14 mouse cellular contexts compared by ENCODE assay signal in the genomic region with DNA sequence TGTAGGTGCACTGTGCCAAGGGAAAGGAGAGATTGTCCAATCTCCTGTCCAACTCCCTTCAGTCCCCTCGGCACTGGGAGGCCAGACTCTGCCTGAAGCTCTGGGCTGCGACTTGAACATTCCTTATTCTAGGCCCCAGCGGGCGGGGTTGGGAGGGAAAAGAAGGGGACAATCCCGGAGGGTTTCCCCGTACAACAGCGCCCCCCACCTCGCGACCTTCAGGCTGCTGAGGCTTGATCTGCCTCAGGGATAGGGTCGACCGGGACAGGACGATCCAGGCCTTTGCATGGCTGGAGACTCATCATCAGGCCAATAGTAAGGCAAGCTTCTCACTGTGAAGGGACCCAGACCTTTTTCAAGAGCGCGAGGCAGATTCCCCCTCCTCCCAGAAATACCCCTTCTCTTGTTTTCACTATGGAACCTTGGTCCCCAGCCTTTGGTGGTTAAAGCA. TPM values are rescaled to one million over a fixed set of nuclear protein-coding genes. Genes with fewer than 3 reads are reported as not detected.
DNase-seq lines count a peak whose midpoint lies in the region; ATAC-seq and TF ChIP-seq lines count a peak whose summit lies in the region.
"Had no signal": no experiment of that assay in that cellular context is flagged by ENCODE, and none has a peak within 500 bp of the region (broad histone marks: within the 10 kb centered on the region; RNA-seq: fewer than 3 reads in every experiment).

No protein-coding gene starts in this region.

- peaks cover 100% of the 10 kb centered on the region for H3K27me3 ChIP-seq in kidney, embryonic 16.5 days (ENCODE audit: insufficient read depth, low read length)
- H3K27me3 ChIP-seq in kidney, adult 2 months (replicated peaks; ENCODE audit: control insufficient read depth, insufficient read depth, low read length): peaks cover 15% of the 10 kb centered on the region; the same call in 1 of the 2 replicates
- H3K27me3 ChIP-seq in embryonic facial prominence, embryonic 13.5 days: peaks cover 93% of the 10 kb centered on the region
- peaks cover 70% of the 10 kb centered on the region for H3K27me3 ChIP-seq in limb, embryonic 14.5 days (ENCODE audit: control insufficient read depth, insufficient read depth, low read length)
- H3K27me3 ChIP-seq in liver, postnatal 0 days (ENCODE audit: insufficient read depth, low read length): peaks cover 98% of the 10 kb centered on the region

- H3K36me3 ChIP-seq in kidney, embryonic 16.5 days (ENCODE audit: insufficient read depth, low read length): no peaks in the 10 kb centered on the region
- no peaks in the 10 kb centered on the region for H3K36me3 ChIP-seq in kidney, adult 2 months (ENCODE audit: control insufficient read depth, insufficient read depth, low read length)
- H3K36me3 ChIP-seq in embryonic facial prominence, embryonic 13.5 days: 0 out of 2 replicates have a peak, but pooled peaks cover 3% of the 10 kb centered on the region
- peaks cover 8% of the 10 kb centered on the region; the same call in 1 of the 2 replicates for H3K36me3 ChIP-seq in limb, embryonic 14.5 days (ENCODE audit: control insufficient read depth, insufficient read depth, low read length)
- no peaks in the 10 kb centered on the region for H3K36me3 ChIP-seq in liver, postnatal 0 days (replicated peaks; ENCODE audit: insufficient read depth, low read length)
- H3K36me3 ChIP-seq: intestine, embryonic 15.5 days had no signal

- no peak for TF ChIP-seq CTCF in kidney, adult 2 months (conservative IDR thresholded peaks at IDR 0.05; ENCODE audit: insufficient read depth, insufficient read length, low read depth, low read length)
- TF ChIP-seq CTCF in liver, postnatal 0 days (IDR thresholded peaks at IDR 0.05; ENCODE audit: low read depth): no peak

- H3K4me3 ChIP-seq in kidney, embryonic 16.5 days (ENCODE audit: low read length): no peak overlapping the region
- H3K4me3 ChIP-seq in kidney, adult 2 months (ENCODE audit: insufficient read depth, low read depth, low read length): no peak overlapping the region
- peak overlapping the region; percentile 71 for H3K4me3 ChIP-seq in embryonic facial prominence, embryonic 13.5 days
- peak overlapping the region; percentile 63 for H3K4me3 ChIP-seq in limb, embryonic 14.5 days (replicated peaks; ENCODE audit: low read length)
- H3K4me3 ChIP-seq in liver, postnatal 0 days (ENCODE audit: low read depth, low read length): no peak overlapping the region
- H3K4me3 ChIP-seq: erythroblast, embryonic 14.5 days; intestine, embryonic 15.5 days had no signal

- TF ChIP-seq POLR2A in kidney, adult 2 months (IDR thresholded peaks at IDR 0.05; ENCODE audit: low read depth, low read length): no peak
- no peak for TF ChIP-seq POLR2A in limb, embryonic 14.5 days (IDR thresholded peaks at IDR 0.05; ENCODE audit: borderline replicate concordance, extremely low read depth, insufficient read depth, insufficient read length)

- no peak overlapping the region for H3K4me2 ChIP-seq in kidney, embryonic 16.5 days (replicated peaks; ENCODE audit: low read depth, low read length)
- H3K4me2 ChIP-seq in embryonic facial prominence, embryonic 13.5 days: peak overlapping the region; percentile 78
- peak overlapping the region; percentile 77 for H3K4me2 ChIP-seq in limb, embryonic 14.5 days (replicated peaks; ENCODE audit: low read depth, low read length, severe bottlenecking)
- H3K4me2 ChIP-seq in liver, postnatal 0 days (ENCODE audit: low read depth, low read length): no peak overlapping the region
- H3K4me2 ChIP-seq: intestine, embryonic 15.5 days had no signal

- H3K9ac ChIP-seq in kidney, embryonic 16.5 days (replicated peaks; ENCODE audit: low read length): no peak overlapping the region
- H3K9ac ChIP-seq in embryonic facial prominence, embryonic 13.5 days: peak overlapping the region; percentile 94
- peak overlapping the region; percentile 72 for H3K9ac ChIP-seq in limb, embryonic 14.5 days (ENCODE audit: low read depth, low read length, severe bottlenecking)
- H3K9ac ChIP-seq in liver, postnatal 0 days (replicated peaks): no peak overlapping the region
- H3K9ac ChIP-seq: intestine, embryonic 15.5 days had no signal

- ATAC-seq in kidney, embryonic 16.5 days (ENCODE audit: low FRiP score, low TSS enrichment): peak; percentile 11; the same call in 1 of the 2 replicates
- ATAC-seq in embryonic facial prominence, embryonic 13.5 days (ENCODE audit: insufficient number of reproducible peaks, insufficient read depth, low FRiP score, low TSS enrichment, low read depth): no peak
- ATAC-seq in limb, embryonic 14.5 days (ENCODE audit: low FRiP score, low read depth): no peak
- no peak for ATAC-seq in liver, postnatal 0 days
- ATAC-seq: intestine, embryonic 15.5 days had no signal

- H3K4me1 ChIP-seq in kidney, embryonic 16.5 days (ENCODE audit: insufficient read depth, low read length): peaks cover 7% of the 10 kb centered on the region
- H3K4me1 ChIP-seq in kidney, adult 2 months (ENCODE audit: control insufficient read depth, insufficient read depth, low read length): no peaks in the 10 kb centered on the region
- H3K4me1 ChIP-seq in embryonic facial prominence, embryonic 13.5 days: peaks cover 55% of the 10 kb centered on the region
- peaks cover 18% of the 10 kb centered on the region; the same call in 1 of the 2 replicates for H3K4me1 ChIP-seq in limb, embryonic 14.5 days (ENCODE audit: control insufficient read depth, insufficient read depth, low read length)
- no peaks in the 10 kb centered on the region for H3K4me1 ChIP-seq in liver, postnatal 0 days (ENCODE audit: insufficient read depth)

- H3K9me3 ChIP-seq in kidney, embryonic 16.5 days (ENCODE audit: low read length): no peaks in the 10 kb centered on the region
- no peaks in the 10 kb centered on the region for H3K9me3 ChIP-seq in embryonic facial prominence, embryonic 13.5 days
- H3K9me3 ChIP-seq in limb, embryonic 14.5 days (ENCODE audit: control insufficient read depth, low read length): no peaks in the 10 kb centered on the region
- H3K9me3 ChIP-seq in liver, postnatal 0 days (ENCODE audit: low read length): no peaks in the 10 kb centered on the region
- H3K9me3 ChIP-seq: intestine, embryonic 15.5 days had no signal

- no peak for DNase-seq in kidney, adult 2 months
- peak; percentile 67 for DNase-seq in ZHBTc4 (ENCODE audit: low read depth, low spot score)
- no peak for DNase-seq in limb, embryonic 14.5 days (ENCODE audit: low spot score)
- DNase-seq in cerebellum, adult 11 months: no peak
- DNase-seq in ovary, postnatal 10 days (ENCODE audit: low spot score): no peak
- no peak for DNase-seq in liver, postnatal 0 days
- DNase-seq: layer of hippocampus, postnatal 36 days; lung, adult 18-20 months; thymus, postnatal 25 days had no signal

- TF ChIP-seq EP300 in liver, postnatal 0 days (IDR thresholded peaks at IDR 0.05; ENCODE audit: low read depth): no peak

- WGBS in kidney, embryonic 16.5 days: 0% methylated on average over 14 of the region's 14 CpGs
- 5% methylated on average over 14 of the region's 14 CpGs for WGBS in kidney, adult 2 months
- WGBS in embryonic facial prominence, embryonic 13.5 days: 5% methylated on average over 14 of the region's 14 CpGs
- 5% methylated on average over 14 of the region's 14 CpGs for WGBS in limb, embryonic 14.5 days
- 2% methylated on average over 14 of the region's 14 CpGs for WGBS in liver, postnatal 0 days (ENCODE audit: insufficient replicate concordance)

- H3K27ac ChIP-seq in kidney, embryonic 16.5 days (ENCODE audit: low read length): no peak overlapping the region
- H3K27ac ChIP-seq in kidney, adult 2 months (ENCODE audit: insufficient read depth, low read depth, low read length): no peak overlapping the region
- peak overlapping the region; percentile 29 for H3K27ac ChIP-seq in embryonic facial prominence, embryonic 13.5 days
- H3K27ac ChIP-seq in limb, embryonic 14.5 days (replicated peaks; ENCODE audit: low read depth, low read length): no peak overlapping the region
- H3K27ac ChIP-seq in liver, postnatal 0 days (ENCODE audit: low read depth): no peak overlapping the region
- H3K27ac ChIP-seq: intestine, embryonic 15.5 days had no signal

RNA-seq across cellular contexts. Expression of a gene that starts 3.0 kb away (rescaled TPM):
- polyA plus RNA-seq in kidney, embryonic 16.5 days (2015; fragmentation: Nextera tagmentation; extraction: Ambion mirVana): 0.22 and 0.47 TPM in 2 replicates
- not detected in 2 replicates for polyA plus RNA-seq in kidney, adult 2 months (2012; rRNA removed)
- 44.3 and 54.9 TPM in 2 replicates for polyA plus RNA-seq in embryonic facial prominence, embryonic 13.5 days (2015; fragmentation: Nextera tagmentation; extraction: Ambion mirVana)
- 18.8 and 20.8 TPM in 2 replicates for polyA plus RNA-seq in limb, embryonic 14.5 days (2012; rRNA removed)
- 35.1 and 35.7 TPM in 2 replicates for polyA plus RNA-seq in limb, embryonic 14.5 days (2014; fragmentation: Nextera tagmentation; extraction: Ambion mirVana)
- polyA plus RNA-seq in liver, postnatal 0 days (2015; fragmentation: Nextera tagmentation; extraction: Ambion mirVana): not detected in 2 replicates
- polyA plus RNA-seq: erythroblast, embryonic 14.5 days; spleen, adult 2 months had no signal

RNA-seq across cellular contexts. Expression of a gene that starts 15.7 kb away (rescaled TPM):
- polyA plus RNA-seq in kidney, embryonic 16.5 days (2015; fragmentation: Nextera tagmentation; extraction: Ambion mirVana): not detected in 2 replicates
- not detected in 2 replicates for polyA plus RNA-seq in kidney, adult 2 months (2012; rRNA removed)
- polyA plus RNA-seq in embryonic facial prominence, embryonic 13.5 days (2015; fragmentation: Nextera tagmentation; extraction: Ambion mirVana): 4.6 and 5.1 TPM in 2 replicates
- 6.8 and 7.4 TPM in 2 replicates for polyA plus RNA-seq in limb, embryonic 14.5 days (2012; rRNA removed)
- polyA plus RNA-seq in limb, embryonic 14.5 days (2014; fragmentation: Nextera tagmentation; extraction: Ambion mirVana): 1.00 and 1.8 TPM in 2 replicates
- polyA plus RNA-seq in liver, postnatal 0 days (2015; fragmentation: Nextera tagmentation; extraction: Ambion mirVana): not detected in 2 replicates
- polyA plus RNA-seq: erythroblast, embryonic 14.5 days; spleen, adult 2 months had no signal

Comparison
In these comparisons a context has a peak if more than half of its experiments do, and no peak if none do; other contexts are left out.
1. H3K4me2 ChIP-seq: peak in embryonic facial prominence, embryonic 13.5 days (single experiment) and limb, embryonic 14.5 days (single experiment); none in kidney, embryonic 16.5 days (single experiment) and liver, postnatal 0 days (single experiment).
2. H3K4me3 ChIP-seq: peak in embryonic facial prominence, embryonic 13.5 days (single experiment) and limb, embryonic 14.5 days (single experiment); none in kidney, embryonic 16.5 days (single experiment), kidney, adult 2 months (single experiment) and liver, postnatal 0 days (single experiment).
3. H3K9ac ChIP-seq: peak in embryonic facial prominence, embryonic 13.5 days (single experiment) and limb, embryonic 14.5 days (single experiment); none in kidney, embryonic 16.5 days (single experiment) and liver, postnatal 0 days (single experiment).
4. RNA of a gene that starts 3.0 kb away (polyA plus RNA-seq): 44.3 to 54.9 TPM in embryonic facial prominence, embryonic 13.5 days and 18.8 to 35.7 TPM in limb, embryonic 14.5 days; 0.22 to 0.47 TPM in kidney, embryonic 16.5 days, not detected in liver, postnatal 0 days and not detected in kidney, adult 2 months; every median in the first group is over 10 times any median in the second.